Mouse (Mus musculus) layer of hippocampus, adult 18-20 months (tissue): ENCODE data around the gene Slc22a14. TPM values are rescaled to one million over a fixed set of nuclear protein-coding genes. Genes with fewer than 3 reads are reported as not detected.
A peak's percentile ranks its signal among the peaks of the same experiment; 100 is the strongest.
"Not testable (repeated sequence)": the region's sequence is repeated elsewhere in the genome, so short reads cannot be mapped to it uniquely, and the experiment has no call there.

Experiments
- DNase-seq, 2 experiments: peaks; one replicate each; pipeline ENCODE4 v3.0.0; 2022; ENCODE audit warnings: low spot score in 2 of 2
- total RNA-seq, 2 experiments: library from RNA; stranded (reverse); gene quantifications; 2 replicates each; pipeline ENCODE4 v1.2.3; 2021

The Slc22a14 gene
- total RNA-seq, 2 experiments from 2014 or later, result not detected

- no peak for DNase-seq
Observed at GRCm38 (mm10) chr9:119323260-119323645, 42.1 kb downstream of the Slc22a14 start.

GRCm38 (mm10) chr9:119322289-119323259 is 42.8 kb downstream of the Slc22a14 start, which contains the start of gene Oxsr1:
Oxsr1 (minus strand) TSS chr9:119322427.
- peak; percentile 99 to 100 for DNase-seq

GRCm38 (mm10) chr9:119321392-119322229 is 43.7 kb downstream of the Slc22a14 start:
- no peak for DNase-seq

GRCm38 (mm10) chr9:119320946-119321345 is 44.4 kb downstream of the Slc22a14 start:
- DNase-seq, result no peak

- DNase-seq, result no peak
Observed at GRCm38 (mm10) chr9:119320446-119320845, 44.9 kb downstream of the Slc22a14 start.

- DNase-seq, result no peak
Observed at GRCm38 (mm10) chr9:119318891-119319290, 46.5 kb downstream of the Slc22a14 start.

- no peak for DNase-seq
Observed at GRCm38 (mm10) chr9:119313096-119313495, 52.3 kb downstream of the Slc22a14 start.

- DNase-seq, result no peak
Observed at GRCm38 (mm10) chr9:119309067-119309466, 56.3 kb downstream of the Slc22a14 start.

- no peak for DNase-seq
Observed at GRCm38 (mm10) chr9:119305863-119306262, 59.5 kb downstream of the Slc22a14 start.

- DNase-seq, result no peak
Observed at GRCm38 (mm10) chr9:119298563-119298962, 66.8 kb downstream of the Slc22a14 start.

GRCm38 (mm10) chr9:119297696-119298095 is 67.7 kb downstream of the Slc22a14 start:
- no peak for DNase-seq

GRCm38 (mm10) chr9:119290791-119291190 is 74.6 kb downstream of the Slc22a14 start:
- no peak for DNase-seq

GRCm38 (mm10) chr9:119280894-119281682 is 84.3 kb downstream of the Slc22a14 start:
- DNase-seq, result no peak

GRCm38 (mm10) chr9:119278031-119278430 is 87.3 kb downstream of the Slc22a14 start:
- DNase-seq, result no peak

GRCm38 (mm10) chr9:119276321-119276720 is 89.0 kb downstream of the Slc22a14 start:
- DNase-seq, result peak; percentile 9 to 25

- not testable (repeated sequence) for DNase-seq
Observed at GRCm38 (mm10) chr9:119274814-119275213, 90.5 kb downstream of the Slc22a14 start.

- no peak for DNase-seq
Observed at GRCm38 (mm10) chr9:119271496-119271895, 93.9 kb downstream of the Slc22a14 start.

- DNase-seq, result no peak
Observed at GRCm38 (mm10) chr9:119268588-119269145, 96.7 kb downstream of the Slc22a14 start.

- no peak for DNase-seq
Observed at GRCm38 (mm10) chr9:119268120-119268519, 97.2 kb downstream of the Slc22a14 start.

- not testable (repeated sequence) for DNase-seq
Observed at GRCm38 (mm10) chr9:119266121-119266395, 99.3 kb downstream of the Slc22a14 start.
